Mouse (Mus musculus): ENCODE measurements around the gene Slc26a1.
A peak's percentile ranks its signal among the peaks of the same experiment; 100 is the strongest.

GRCm38 (mm10) chr5:108668977-108669936 lies 6.1 kb downstream of the Slc26a1 start, which contains the start of gene Dgkq:
- peak; percentile 76; the same call in 1 of the 2 replicates for TF ChIP-seq POLR2A (IDR thresholded peaks at IDR 0.05; ENCODE audit: borderline replicate concordance, control insufficient read depth, low read depth, low read length)
- no peak for TF ChIP-seq CTCF (IDR thresholded peaks at IDR 0.05; ENCODE audit: control insufficient read depth, insufficient read depth, low read length)
